Mouse (Mus musculus) T-helper 2 cell (primary cell): ENCODE data around the gene Ankrd42.

Source experiments
- in situ Hi-C: fragments of 300-600 bp; cut with MboI, MseI; formaldehyde crosslinking; loops from one replicate; pipeline ENCODE4 v1.15.1; 2025; ENCODE audit warnings: high pct_unique_total_duplicates

The Ankrd42 gene

DNA sequence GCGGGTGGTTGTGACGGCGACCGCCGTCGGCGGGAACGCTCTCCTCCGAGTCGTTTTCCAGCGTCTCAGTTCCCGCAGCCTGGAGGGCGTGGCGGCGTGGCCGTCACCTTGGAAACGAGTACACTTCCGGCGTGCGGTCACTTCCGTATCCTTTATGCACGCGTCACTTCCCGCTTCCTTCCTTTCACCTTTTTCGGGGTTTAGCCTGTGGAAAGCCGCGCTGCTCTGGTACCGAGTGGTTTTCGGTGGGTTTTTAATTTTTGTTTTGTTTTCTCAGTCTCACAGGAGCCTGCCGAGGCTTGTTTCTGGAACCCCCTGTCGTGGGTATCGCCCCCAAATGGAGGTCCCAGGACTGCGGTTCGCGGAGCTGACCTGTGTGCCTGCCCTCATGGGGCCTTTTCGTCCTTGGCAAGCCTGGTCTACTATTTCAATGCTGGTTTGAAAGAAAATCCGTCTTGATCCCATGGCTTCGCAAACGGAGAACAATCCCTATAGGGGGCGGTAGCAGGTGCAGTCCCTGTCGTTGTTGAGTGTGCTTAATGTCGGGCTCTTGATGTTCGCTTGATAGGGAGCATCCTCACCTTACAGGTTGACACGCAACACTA lies at the start of gene Ankrd42:
Gene Ankrd42, minus strand, starts transcription at position 122 of the 605 bp plus-strand sequence.
- in situ Hi-C loops: loop anchor here (5.0 to 10.0 kb wide), 2 partner anchors 105 to 238 kb away; partner anchors contain the start of genes Ddias, Prcp and Rab30

DNA sequence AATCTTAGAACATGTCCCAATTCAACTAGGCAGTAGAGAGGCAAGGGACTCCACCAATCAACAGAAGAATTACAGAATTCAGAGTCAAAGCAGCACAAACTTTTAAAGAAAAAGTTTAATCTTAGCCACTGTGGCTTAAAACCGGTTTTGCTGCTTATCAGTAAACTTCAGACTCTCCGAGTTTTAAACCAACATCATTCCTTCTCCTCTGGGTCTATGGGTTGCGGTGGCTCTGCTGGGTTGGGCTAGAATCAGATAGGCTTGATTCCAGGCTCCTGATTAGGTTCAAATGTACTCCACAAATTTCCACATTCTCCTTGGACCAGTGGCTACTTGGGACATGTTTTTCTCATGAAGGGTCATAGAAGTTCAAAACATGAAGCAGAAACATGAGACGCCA lies 40.4 kb upstream of the Ankrd42 start:
- in situ Hi-C loops: no loop called here

DNA sequence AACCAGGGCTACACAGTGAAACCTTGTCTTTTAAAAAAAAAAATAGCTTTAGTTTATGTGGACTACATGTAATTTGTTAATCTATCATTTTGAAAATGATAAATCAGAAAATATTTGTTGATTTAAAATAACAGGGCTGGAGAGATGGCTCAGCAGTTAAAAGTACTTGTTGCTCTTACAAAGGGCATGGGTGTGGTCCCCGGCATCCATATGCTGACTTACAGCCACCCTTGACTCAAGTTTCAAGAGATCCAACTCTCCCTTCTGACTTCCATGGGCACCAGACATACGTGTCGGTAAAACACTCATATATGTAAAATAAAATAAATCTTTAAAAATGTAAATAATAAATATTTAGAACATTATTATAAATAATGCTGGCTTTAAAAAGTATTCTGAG lies 38.2 kb upstream of the Ankrd42 start:
- in situ Hi-C loops: no loop called here

DNA sequence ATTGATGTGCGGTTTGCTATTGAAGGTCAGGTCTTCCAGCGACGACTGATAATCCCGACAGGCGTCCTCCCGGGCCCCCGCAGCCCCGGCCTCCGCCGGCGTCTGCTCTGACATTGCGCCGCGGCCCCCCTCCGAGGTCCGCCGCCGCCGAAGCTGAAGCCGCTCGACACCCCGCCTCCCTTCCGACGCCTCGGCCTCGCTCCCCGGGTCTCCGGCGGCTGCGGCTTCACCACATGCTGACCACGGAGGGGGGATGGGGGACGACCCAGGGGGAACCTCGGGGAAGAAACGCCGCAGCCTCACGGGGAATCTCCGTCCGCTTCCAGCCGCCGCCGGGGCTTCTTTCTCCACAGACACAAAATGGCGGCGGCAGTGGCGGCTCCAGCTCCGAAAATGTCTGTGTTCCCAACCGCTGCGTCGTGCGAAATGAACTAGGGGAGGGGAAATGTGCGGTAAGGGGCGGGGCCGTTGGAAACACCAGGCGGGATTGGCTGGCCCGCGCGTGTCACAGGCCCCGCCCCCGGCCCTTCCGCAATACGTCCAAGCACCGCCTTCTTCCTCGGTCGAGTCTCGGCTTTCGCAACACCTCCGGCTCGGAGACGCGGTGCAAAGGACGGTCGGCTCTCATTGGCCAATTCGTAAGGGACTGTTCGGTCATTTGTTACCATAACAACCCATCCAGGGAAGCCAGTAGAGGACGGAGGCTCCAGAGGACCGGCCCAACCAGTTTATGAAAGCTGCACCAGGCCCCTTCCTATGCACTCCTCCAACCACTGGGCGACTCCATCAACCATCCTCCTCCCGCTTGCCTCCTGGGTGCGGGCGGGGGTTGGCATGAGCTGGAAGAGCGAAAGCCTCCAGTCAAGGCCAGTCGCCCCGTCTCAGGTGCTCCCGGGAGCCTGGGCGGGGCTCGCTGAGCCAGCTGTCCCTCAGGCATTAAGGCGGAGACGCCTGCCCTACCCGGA lies 32.8 kb upstream of the Ankrd42 start, which contains the start of gene Pcf11:
Gene Pcf11, minus strand, starts transcription at position 428 of the 965 bp plus-strand sequence.
- in situ Hi-C loops: no loop called here

DNA sequence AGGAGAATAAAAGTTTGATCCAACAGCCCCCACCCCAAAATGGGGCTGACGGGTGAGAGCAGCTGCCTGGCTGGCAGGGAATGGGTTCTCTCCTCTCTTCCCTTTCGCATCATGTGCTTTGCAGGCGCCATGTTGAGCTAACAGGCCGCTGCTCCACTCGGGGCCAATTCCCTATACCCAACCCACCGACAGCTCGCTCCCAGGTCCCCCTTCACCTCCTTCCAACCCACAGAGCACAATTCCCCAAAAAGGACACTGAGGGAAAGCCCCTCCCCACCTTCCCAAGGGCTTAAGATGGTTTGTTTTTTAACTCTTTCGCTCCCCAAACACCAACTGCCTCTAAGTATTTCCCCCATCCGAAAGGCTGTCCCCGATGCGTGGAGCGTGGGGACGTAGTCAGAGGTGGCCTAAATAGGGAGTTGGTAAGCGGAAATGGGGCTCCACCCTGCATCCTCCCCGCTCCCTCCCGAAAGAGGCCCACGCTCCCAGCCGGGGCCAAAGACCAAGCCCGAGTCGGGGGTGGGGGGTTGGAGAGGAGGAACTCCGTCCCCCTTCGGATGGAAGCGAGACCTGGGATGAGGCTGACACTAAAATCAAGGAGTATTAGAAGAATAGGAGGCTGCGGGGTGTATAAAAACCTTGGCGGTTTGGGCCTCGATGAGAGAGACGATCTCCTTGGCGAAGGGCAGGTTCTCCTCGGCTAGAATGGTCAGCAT lies 32.0 kb upstream of the Ankrd42 start:
- in situ Hi-C loops: no loop called here

DNA sequence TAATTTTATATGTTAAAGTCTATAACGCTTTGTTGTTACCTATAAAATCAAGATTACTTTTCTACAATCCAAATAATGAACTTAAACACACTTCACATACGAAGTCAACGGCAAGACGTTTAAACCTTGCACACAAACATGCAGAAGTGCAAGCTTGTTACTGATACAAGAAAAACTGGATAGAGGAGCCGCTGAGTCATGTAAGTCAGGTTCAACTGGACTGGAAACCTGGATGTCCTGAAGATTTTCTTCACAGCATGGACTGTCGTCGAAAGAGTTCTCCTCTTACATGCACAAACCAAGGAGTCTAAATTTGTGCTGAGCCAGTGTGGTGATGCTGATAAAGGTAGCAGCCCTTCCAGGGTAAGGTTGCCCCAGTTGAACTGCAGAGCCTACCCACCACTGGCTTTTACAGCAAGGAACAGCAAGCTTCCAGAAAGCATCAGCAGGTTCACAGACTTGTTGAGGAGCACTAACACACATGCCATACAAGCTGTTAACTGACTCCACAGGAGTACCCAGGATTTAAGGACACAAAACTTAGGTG lies 29.4 kb upstream of the Ankrd42 start:
- in situ Hi-C loops: no loop called here

DNA sequence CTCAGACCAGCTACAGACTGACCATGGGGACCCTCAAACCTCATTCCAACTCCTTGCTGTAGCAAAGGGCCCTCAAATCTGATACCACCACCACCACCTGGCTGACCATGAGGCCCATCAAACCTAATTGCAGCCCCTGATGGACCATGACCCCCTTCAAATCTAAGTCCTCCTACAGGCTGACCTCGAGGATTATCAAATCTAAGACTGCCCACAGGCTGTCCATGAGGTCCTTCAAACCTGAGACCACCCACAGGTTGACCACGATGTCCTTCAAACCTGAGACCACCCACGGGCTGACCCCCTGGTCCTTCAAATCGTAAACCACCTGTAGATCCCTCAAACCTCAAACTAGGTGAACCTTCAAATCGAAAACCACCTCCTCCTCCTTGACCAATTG lies 21.1 kb upstream of the Ankrd42 start:
- in situ Hi-C loops: no loop called here

DNA sequence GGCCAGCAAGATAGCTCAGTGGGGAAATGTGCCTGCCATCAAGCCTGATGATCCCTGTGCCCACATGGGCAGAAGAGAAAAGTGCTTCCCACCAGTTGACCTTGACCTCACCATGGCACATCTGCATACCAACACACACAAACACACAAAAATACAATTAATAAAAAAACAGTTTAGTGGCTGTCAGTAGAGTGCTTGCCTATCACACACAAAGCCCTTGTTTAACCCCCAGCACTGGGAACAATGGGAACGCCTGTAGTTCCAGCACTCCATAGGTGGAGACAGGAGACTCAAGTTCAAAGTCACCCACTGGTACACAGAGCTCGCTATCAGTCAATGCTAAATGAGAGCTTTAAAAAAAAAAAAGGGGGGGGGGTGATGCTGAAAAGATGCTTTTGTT lies 19.4 kb upstream of the Ankrd42 start:
- in situ Hi-C loops: no loop called here

DNA sequence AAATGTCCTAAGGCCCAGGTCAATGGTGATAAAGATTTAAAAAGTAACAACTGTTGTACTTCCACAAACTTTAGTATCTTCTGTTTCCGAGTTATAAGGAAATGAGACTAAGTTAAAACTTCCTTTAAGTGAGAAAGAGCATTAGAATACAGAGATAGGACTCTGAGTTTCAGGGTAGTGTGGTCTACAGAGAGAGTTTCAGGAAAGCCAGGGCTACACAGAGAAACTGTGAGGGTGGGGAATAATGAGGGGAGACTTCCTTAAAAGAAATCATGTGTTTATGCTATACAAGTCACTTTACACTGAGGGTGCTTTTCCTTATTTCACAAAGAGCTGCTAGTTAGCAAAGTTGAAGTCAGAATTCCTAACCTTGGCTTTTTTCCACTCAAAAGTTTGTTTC lies 16.4 kb upstream of the Ankrd42 start:
- in situ Hi-C loops: no loop called here

DNA sequence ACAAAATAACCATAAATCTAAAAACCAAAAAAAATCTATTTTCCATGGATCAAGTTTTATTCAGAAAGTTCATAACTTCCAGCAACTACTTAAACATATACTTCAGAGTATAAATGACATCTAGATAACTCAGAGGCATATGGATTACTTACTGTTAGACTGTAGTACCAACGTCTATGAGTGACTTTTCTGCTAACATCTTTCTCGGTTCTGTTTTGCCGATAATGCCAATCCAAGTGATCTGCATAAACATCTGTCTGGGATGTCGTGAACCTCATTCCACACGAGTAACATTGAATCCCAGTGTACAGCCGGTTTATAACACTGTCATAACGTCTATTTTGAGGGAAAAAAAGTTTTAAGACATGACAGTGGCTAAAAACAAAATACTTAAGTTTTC lies 10.8 kb upstream of the Ankrd42 start:
- in situ Hi-C loops: no loop called here

DNA sequence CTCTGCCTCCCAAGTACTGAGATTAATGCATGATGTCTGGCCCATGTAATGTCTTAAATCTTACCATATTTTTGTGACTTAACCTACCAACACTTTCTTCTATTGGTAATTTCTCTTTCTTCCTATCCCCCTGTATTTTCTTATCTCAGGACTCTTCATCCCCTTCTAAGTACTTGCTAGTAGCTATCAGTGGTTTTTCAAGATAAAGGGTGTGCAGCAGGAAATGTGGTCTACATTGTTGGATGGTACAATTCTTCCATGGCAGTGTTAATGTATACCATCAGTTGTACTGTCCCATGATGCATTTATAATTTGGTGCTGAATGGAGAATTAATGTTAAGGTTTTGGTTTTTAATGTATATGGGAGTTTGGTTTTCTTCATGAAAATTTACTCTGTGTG lies 5.4 kb upstream of the Ankrd42 start:
- in situ Hi-C loops: no loop called here

DNA sequence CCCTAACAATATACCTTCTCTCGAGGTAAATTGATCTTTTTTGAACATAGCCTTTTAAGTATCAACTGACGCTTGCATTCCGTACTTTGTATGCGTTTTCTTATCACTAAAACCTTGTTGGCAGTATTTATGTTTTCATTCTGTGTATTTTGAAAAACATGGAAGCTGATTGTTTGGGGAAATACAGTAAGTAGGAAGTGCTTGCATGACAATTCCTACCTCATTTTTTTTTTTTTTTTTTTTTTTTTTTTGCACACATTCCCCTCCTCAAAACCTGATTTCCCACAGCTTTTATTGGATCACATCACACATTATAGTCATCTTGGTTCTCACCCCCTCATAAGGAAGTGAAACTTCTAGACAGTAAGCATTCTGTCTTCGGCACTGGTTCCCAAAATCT lies 1.1 kb upstream of the Ankrd42 start:
- in situ Hi-C loops: loop anchor here (5.0 to 10.0 kb wide), 2 partner anchors 104 to 237 kb away; partner anchors contain the start of genes Ddias, Prcp and Rab30

DNA sequence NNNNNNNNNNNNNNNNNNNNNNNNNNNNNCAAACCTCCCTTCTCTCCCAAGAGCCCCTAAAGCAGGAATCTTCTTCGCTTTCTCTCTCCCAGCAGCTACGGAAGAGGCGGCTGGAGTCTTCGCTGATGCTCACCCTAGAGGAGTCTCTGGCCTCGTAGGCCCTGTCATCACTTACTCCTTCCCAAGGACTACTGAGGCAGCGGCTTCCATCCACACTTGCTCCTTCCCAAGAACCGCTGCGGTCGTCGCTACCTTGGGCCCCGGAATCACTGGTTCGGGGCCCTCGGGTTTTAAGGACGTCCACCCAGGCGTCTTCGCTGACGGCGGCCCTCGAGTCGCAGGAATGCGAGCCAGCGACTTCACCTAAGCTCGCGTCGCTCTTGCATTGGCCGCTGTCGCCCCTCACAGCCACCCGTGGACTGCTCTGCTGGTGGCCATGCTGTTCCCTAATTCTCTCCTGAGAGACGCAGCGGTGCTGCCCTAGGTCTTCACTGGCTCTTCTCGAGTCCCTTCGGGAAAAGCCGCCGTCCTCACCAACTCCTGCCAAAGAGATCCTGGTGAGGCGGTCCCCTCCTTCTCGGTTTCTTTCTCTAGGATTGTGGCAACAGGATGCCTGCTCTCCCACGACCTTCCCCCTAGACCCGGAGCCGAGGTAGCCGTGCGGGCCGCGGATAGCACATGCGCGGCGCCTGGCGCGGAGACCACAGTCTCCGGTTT lies 489 bp downstream of the Ankrd42 start:
- in situ Hi-C loops: loop anchor here (5.0 to 10.0 kb wide), 2 partner anchors 106 to 238 kb away; partner anchors contain the start of genes Ddias, Prcp and Rab30

DNA sequence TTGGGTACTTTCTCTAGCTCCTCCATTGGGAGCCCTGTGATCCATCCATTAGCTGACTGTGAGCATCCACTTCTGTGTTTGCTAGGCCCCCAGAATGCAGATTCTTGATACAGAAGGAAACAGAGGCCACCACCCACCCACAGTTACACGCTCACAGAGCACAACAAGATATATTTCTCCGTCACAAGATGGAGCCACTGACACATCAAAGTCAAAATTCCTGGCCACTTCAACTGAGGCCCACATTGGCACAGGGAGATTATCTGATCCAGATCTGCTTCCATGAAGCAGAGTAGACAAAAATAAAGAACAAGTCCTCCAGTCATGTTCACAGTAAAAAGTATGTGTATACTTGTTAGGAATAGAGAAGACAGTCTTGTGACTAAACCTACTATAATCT lies 6.8 kb downstream of the Ankrd42 start:
- in situ Hi-C loops: loop anchor here (10.0 kb wide), 1 partner anchor 245 kb away; the partner anchor contains the start of genes Ddias and Prcp

DNA sequence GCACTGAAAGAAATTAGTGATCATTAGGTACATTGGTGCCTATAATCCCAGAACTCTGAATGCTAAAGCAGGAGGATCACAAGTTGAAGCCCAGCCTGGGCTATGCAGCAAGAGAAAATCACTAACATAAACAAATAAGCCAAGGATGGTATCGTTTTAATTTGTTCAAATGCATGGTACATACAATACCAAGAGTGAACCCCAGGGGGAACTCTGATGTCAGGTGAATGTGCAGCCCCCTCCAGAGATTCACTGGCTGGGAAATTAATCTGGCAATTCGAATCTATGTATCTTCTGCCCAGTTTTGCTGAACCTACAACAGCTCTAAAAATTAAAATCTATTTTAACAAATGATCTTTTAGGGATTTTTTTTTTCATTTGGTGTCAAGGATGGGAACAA lies 12.5 kb downstream of the Ankrd42 start:
- in situ Hi-C loops: no loop called here

DNA sequence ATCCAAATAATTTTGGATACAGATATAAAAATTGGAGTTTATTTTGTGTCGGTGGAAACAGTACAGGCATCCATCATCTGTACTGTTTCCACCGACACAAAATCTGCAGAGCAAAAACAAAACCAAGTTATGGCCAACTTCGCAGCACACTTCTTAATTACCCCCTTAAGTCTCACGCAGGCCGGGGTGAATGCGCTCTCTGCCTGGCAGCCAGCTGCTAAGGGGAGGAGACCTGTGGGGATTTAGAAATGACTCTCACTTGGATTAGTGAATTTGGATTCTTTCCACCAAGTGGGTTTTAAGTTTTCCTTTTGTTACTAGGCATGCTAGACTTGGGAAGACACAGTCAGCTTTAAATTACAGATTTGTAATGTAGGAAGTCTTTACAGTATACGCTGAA lies 26.1 kb downstream of the Ankrd42 start:
- in situ Hi-C loops: no loop called here

DNA sequence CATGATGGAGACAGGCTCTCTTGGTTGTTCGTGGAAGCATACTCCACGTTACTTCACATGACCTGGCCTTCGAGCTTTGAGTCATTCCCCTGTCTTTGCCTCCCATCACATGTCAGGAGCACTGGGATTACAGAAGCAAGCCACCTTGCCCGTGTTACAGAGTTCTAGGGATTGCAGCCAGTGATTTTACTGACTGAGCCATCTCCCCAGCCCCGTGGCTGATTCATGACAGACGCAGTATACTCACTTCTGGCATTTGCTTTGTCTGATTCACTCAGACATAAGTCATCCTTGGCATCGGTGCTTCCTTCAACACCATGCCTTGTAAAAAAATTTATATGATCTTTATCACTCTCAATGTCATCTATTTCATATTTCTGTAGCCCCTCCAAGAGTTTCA lies 32.0 kb downstream of the Ankrd42 start:
- in situ Hi-C loops: no loop called here

DNA sequence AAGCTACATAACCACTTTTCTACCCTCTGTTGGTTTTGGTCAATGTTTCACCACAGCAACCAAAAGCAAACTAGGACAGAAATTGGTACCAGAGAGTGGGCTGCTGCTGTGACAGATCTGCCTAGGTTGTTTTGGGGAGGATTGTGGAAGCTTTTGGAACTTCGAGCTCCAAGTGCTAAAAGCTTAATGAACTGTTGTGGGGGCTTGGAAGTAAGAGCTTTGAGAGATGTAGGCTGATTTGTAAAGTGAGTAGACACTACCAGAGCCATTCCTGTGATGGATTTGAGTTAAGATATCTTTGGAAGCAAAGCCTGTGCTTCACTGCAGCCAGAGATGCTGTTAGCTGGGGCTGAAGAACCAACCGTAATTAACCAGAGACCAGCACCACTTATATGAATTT lies 46.1 kb downstream of the Ankrd42 start:
- in situ Hi-C loops: no loop called here

DNA sequence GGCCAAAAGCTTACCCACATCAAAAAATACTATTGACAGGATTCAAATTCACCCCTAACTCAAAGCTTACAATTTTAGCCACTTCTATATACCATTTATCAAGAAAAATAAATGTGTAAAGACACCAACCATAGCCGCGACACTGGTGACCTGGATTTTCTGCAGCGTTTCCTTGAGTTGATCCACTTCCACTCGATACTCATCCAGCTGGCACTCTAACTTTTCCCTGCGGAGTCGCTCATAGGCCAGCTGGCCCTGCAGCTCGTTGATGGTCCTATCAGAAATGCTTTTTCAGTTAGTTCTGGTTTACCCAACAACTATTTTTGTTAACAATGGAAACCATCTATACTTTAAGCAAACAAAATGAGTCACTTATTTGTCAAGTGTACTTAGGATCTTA lies 47.0 kb downstream of the Ankrd42 start:
- in situ Hi-C loops: no loop called here

DNA sequence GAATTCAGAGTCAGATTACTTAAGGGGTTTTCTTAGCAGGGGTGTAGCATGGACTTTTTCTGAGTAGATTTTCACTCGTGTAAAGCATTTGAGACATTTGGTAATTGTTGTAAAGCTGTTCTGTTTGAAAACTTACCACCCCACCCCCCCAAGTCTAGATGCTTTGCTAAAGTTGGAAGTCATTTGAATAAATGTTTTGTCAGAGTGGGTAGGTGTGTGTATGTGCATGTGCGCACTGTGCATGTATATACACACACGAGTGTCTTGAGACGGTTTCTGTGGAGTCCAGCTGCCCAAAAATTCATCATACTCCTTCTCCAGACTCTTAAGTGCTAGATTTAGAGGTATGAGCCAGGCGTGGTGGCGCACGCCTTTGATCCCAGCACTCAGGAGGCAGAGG lies 53.4 kb downstream of the Ankrd42 start:
- in situ Hi-C loops: no loop called here
